Mouse (Mus musculus) C3H10T1/2 (cell line): ENCODE data around the gene Ifnar2. TPM values are rescaled to one million over a fixed set of nuclear protein-coding genes. Genes with fewer than 3 reads are reported as not detected.

ENCODE experiments used
- polyA plus RNA-seq, 2 experiments: library from polyadenylated mRNA; unstranded; fragments of >200 nt; fragmentation: generic; extraction: Trizol; gene quantifications; one replicate each; pipeline ENCODE4 v1.2.1; 2012; ENCODE audit warnings: missing spikeins in 2 of 2

Gene Ifnar2
- 10 to 100 TPM; 19.3 to 61.3 TPM for polyA plus RNA-seq

GRCm38 (mm10) chr16:91372577-91373472 is at the start of gene Ifnar2:
TSS of gene Ifnar2 (plus strand) at chr16:91372783.

GRCm38 (mm10) chr16:91391421-91391820 is 18.8 kb downstream of the Ifnar2 start, which contains the start of gene Gm21970:
TSS of gene Gm21970 (plus strand) at chr16:91391721.

GRCm38 (mm10) chr16:91405640-91406584 is 33.3 kb downstream of the Ifnar2 start, which contains the start of gene Il10rb:
TSS of gene Il10rb (plus strand) at chr16:91406164.

Other genes with a start within 250 kb of the Ifnar2 start
- not detected for gene Olig2, start 147.3 kb upstream of the Ifnar2 start, polyA plus RNA-seq
- not detected for gene Olig1, start 103.0 kb upstream of the Ifnar2 start, polyA plus RNA-seq
- gene Gm21970, start 18.9 kb downstream of the Ifnar2 start, polyA plus RNA-seq: under 1 TPM in 1 of 2 experiments, not detected in 1; 0.12 TPM
- gene Il10rb, start 33.4 kb downstream of the Ifnar2 start, polyA plus RNA-seq: 10 to 100 TPM in 1 of 2 experiments, 1 to 10 TPM in 1; 3.7 to 18.8 TPM
- gene Ifnar1, start 112.5 kb downstream of the Ifnar2 start, polyA plus RNA-seq: 10 to 100 TPM in 1 of 2 experiments, 1 to 10 TPM in 1; 2.6 to 31.0 TPM
- gene Ifngr2, start 174.3 kb downstream of the Ifnar2 start, polyA plus RNA-seq: 10 to 100 TPM in 1 of 2 experiments, 1 to 10 TPM in 1; 6.6 to 40.8 TPM
- gene Tmem50b, start 225.0 kb downstream of the Ifnar2 start, polyA plus RNA-seq: 10 to 100 TPM in 1 of 2 experiments, 1 to 10 TPM in 1; 2.6 to 17.6 TPM
- 1 to 10 TPM in 1 of 2 experiments, under 1 TPM in 1; 0.04 to 2.2 TPM for gene Dnajc28, start 246.2 kb downstream of the Ifnar2 start, polyA plus RNA-seq